Mouse (Mus musculus): Measurements from ENCODE around the gene Dffa. TPM values are rescaled to one million over a fixed set of nuclear protein-coding genes. Genes with fewer than 3 reads are reported as not detected.
"Not testable (repeated sequence)": the region's sequence is repeated elsewhere in the genome, so short reads cannot be mapped to it uniquely, and the experiment has no call there.

The Dffa gene
- total RNA-seq, 2 experiments from 2014 or later = 60.4 to 90.0 TPM

- no peak for TF ChIP-seq CTCF (IDR thresholded peaks at IDR 0.05)
- intact Hi-C loops (cut with DNase I) = no loop called here
- H3K4me3 ChIP-seq = no peak overlapping the region
- no peak for DNase-seq
- H3K27ac ChIP-seq = no peak overlapping the region
Observed at GRCm38 (mm10) chr4:149157415-149157973, 53.5 kb downstream of the Dffa start.

- DNase-seq = no peak
- H3K4me3 ChIP-seq = no peak overlapping the region
- H3K27ac ChIP-seq = no peak overlapping the region
- no peak for TF ChIP-seq CTCF (IDR thresholded peaks at IDR 0.05)
- intact Hi-C loops (cut with DNase I) = no loop called here
Observed at GRCm38 (mm10) chr4:149159203-149159602, 55.3 kb downstream of the Dffa start.

- Histone ChIP-seq H3K27ac (no peak overlapping the region), H3K4me3 (no peak overlapping the region)
- no peak for DNase-seq
- no peak for TF ChIP-seq CTCF (IDR thresholded peaks at IDR 0.05)
- intact Hi-C loops (cut with DNase I) = no loop called here
Observed at GRCm38 (mm10) chr4:149159891-149160290, 55.9 kb downstream of the Dffa start.

- H3K27ac ChIP-seq = no peak overlapping the region
- intact Hi-C loops (cut with DNase I) = no loop called here
- DNase-seq = no peak
- no peak for TF ChIP-seq CTCF (IDR thresholded peaks at IDR 0.05)
- H3K4me3 ChIP-seq = no peak overlapping the region
Observed at GRCm38 (mm10) chr4:149161166-149161565, 57.2 kb downstream of the Dffa start.

- intact Hi-C loops (cut with DNase I) = no loop called here
- Histone ChIP-seq H3K27ac (no peak overlapping the region), H3K4me3 (no peak overlapping the region)
- DNase-seq = no peak
- no peak for TF ChIP-seq CTCF (IDR thresholded peaks at IDR 0.05)
Observed at GRCm38 (mm10) chr4:149163196-149163595, 59.2 kb downstream of the Dffa start.

- TF ChIP-seq CTCF (IDR thresholded peaks at IDR 0.05) = peak; percentile 14; the same call in 1 of the 2 replicates
- Histone ChIP-seq H3K4me3 (no peak overlapping the region), H3K27ac (no peak overlapping the region)
- no peak for DNase-seq
- intact Hi-C loops (cut with DNase I) = no loop called here
Observed at GRCm38 (mm10) chr4:149164150-149164549, 60.2 kb downstream of the Dffa start.

GRCm38 (mm10) chr4:149166215-149166946 lies 62.4 kb downstream of the Dffa start, which contains the start of gene Pgd:
Gene Pgd (minus strand): TSS chr4:149166771.
- Histone ChIP-seq H3K4me3 (peak within 1 kb of the TSS; percentile 99), H3K27ac (peak within 1 kb of the TSS; percentile 95)
- DNase-seq = peak; percentile 98
- no peak for TF ChIP-seq CTCF (IDR thresholded peaks at IDR 0.05)
- intact Hi-C loops (cut with DNase I) = no loop called here

GRCm38 (mm10) chr4:149166957-149167611 lies 63.1 kb downstream of the Dffa start:
- TF ChIP-seq CTCF (IDR thresholded peaks at IDR 0.05) = no peak
- peak; percentile 55 for DNase-seq

GRCm38 (mm10) chr4:149168016-149168415 lies 64.1 kb downstream of the Dffa start:
- TF ChIP-seq CTCF (IDR thresholded peaks at IDR 0.05) = no peak
- H3K4me3 ChIP-seq = peak overlapping the region; percentile 99; the same call in 1 of the 2 replicates
- no peak for DNase-seq
- H3K27ac ChIP-seq = no peak overlapping the region; the same call in 1 of the 2 replicates
- intact Hi-C loops (cut with DNase I) = no loop called here

More at GRCm38 (mm10) chr4:149166957-149167611, 63.1 kb downstream of the Dffa start:
- Histone ChIP-seq H3K4me3 (peak overlapping the region; percentile 99), H3K27ac (peak overlapping the region; percentile 95)
- intact Hi-C loops (cut with DNase I) = no loop called here

GRCm38 (mm10) chr4:149169926-149170325 lies 66.0 kb downstream of the Dffa start:
- H3K4me3 ChIP-seq; DNase-seq; intact Hi-C loops (cut with DNase I): not testable (repeated sequence)
- peak overlapping the region; percentile 77 for H3K27ac ChIP-seq

Other genes starting within 250 kb of the Dffa start
- gene Pex14, start 4.3 kb upstream of the Dffa start, total RNA-seq (2021) = 10 to 100 TPM; 21.6 to 24.3 TPM
- under 1 TPM; 0.36 to 0.51 TPM for gene Cort, start 22.6 kb downstream of the Dffa start, total RNA-seq (2021)
- gene Cenps, start 33.5 kb downstream of the Dffa start, total RNA-seq (2021) = 1 to 10 TPM; 6.5 to 7.0 TPM
- gene Pgd, start 62.6 kb downstream of the Dffa start, total RNA-seq (2021) = 10 to 100 TPM; 14.4 to 19.1 TPM
- gene Kif1b, start 203.5 kb downstream of the Dffa start, total RNA-seq (2021) = 100 to 1,000 TPM; 256 to 358 TPM